Mouse (Mus musculus) heart, embryonic 13.5 days (tissue): ENCODE measurements around the gene Lrrc28. TPM values are rescaled to one million over a fixed set of nuclear protein-coding genes. Genes with fewer than 3 reads are reported as not detected.
A peak's percentile ranks its signal among the peaks of the same experiment; 100 is the strongest.

Source experiments
- ATAC-seq: fragments of 200-750 bp; cut with Nextera tagmentation; 2 replicates; pipeline ENCODE4 v1.8.0; 2017; ENCODE audit warnings: moderate TSS enrichment; ENCODE audit not compliant: insufficient number of reproducible peaks, low FRiP score, low TSS enrichment; ENCODE audit errors: extremely low read depth
- H3K27ac ChIP-seq: fragments of 300-500 bp; sonication (generic); replicated peaks from 2 replicates; pipeline ENCODE4 v1.5.1; 2015; ENCODE audit warnings: moderate library complexity, mild to moderate bottlenecking, inconsistent platforms
- H3K27me3 ChIP-seq: fragments of 300-500 bp; sonication (generic); replicated peaks from 2 replicates; pipeline ENCODE4 v1.6.1; 2015; ENCODE audit warnings: mild to moderate bottlenecking, inconsistent platforms
- H3K36me3 ChIP-seq: fragments of 300-500 bp; sonication (generic); 2 replicates; pipeline ENCODE4 v1.6.1; 2015; ENCODE audit warnings: mild to moderate bottlenecking, inconsistent platforms
- H3K4me1 ChIP-seq: fragments of 300-500 bp; sonication (generic); 2 replicates; pipeline ENCODE4 v1.6.1; 2015; ENCODE audit warnings: inconsistent platforms
- H3K4me2 ChIP-seq: fragments of 300-500 bp; sonication (generic); 2 replicates; pipeline ENCODE4 v1.6.1; 2015; ENCODE audit warnings: inconsistent platforms, mild to moderate bottlenecking, moderate library complexity
- H3K4me3 ChIP-seq: fragments of 300-500 bp; sonication (generic); 2 replicates; pipeline ENCODE4 v1.5.1; 2015; ENCODE audit warnings: moderate library complexity, mild to moderate bottlenecking, inconsistent platforms
- H3K9ac ChIP-seq: fragments of 300-500 bp; sonication (generic); 2 replicates; pipeline ENCODE4 v1.6.1; 2015; ENCODE audit warnings: inconsistent platforms, mild to moderate bottlenecking, moderate library complexity
- H3K9me3 ChIP-seq: fragments of 300-500 bp; sonication (generic); 2 replicates; pipeline ENCODE4 v1.6.1; 2016; ENCODE audit warnings: inconsistent platforms
- WGBS: fragments of 180-500 bp; shearing (Covaris S2); methylation state at CpG from one replicate; pipeline ENCODE4 v1.1.7; 2015; ENCODE audit warnings: mixed read lengths; 5-methylcytosine and 5-hydroxymethylcytosine counted together
- polyA plus RNA-seq: library from polyadenylated mRNA; unstranded; fragments of >200 nt; fragmentation: Nextera tagmentation; extraction: Ambion mirVana; gene quantifications from 2 replicates; pipeline ENCODE4 v1.2.1, GENCODE M21; 2015

Lrrc28 gene
- polyA plus RNA-seq, 1 experiment from 2014 or later = 8.7 TPM

DNA sequence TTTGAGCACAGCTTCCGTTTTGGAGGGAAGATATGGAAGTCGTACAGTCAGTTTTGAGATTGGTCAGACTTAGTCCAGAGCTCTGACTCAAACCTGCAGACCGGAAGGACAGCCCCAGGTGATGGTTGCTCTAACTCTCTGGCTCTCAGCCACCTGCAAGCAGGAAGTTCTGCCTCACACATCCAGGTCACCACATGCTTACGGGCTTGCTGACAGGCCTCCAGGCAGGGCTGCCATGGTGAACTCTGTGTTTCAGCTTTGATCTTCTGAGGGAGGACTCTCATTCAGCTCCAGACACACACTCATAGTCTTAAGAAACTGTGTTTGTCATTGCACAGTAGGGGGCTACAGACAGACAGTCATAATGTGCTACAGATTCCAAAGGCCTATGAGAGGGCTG lies 161.4 kb downstream of the Lrrc28 start:
- Histone ChIP-seq H3K27me3 (no peaks in the 10 kb centered on the region), H3K9me3 (no peaks in the 10 kb centered on the region), H3K4me1 (peaks cover 33% of the 10 kb centered on the region), H3K9ac (no peak overlapping the region), H3K36me3 (no peaks in the 10 kb centered on the region), H3K4me3 (no peak overlapping the region), H3K27ac (no peak overlapping the region), H3K4me2 (no peak overlapping the region)
- WGBS = 78% methylated on average over 4 of the region's 4 CpGs
- no peak for ATAC-seq

DNA sequence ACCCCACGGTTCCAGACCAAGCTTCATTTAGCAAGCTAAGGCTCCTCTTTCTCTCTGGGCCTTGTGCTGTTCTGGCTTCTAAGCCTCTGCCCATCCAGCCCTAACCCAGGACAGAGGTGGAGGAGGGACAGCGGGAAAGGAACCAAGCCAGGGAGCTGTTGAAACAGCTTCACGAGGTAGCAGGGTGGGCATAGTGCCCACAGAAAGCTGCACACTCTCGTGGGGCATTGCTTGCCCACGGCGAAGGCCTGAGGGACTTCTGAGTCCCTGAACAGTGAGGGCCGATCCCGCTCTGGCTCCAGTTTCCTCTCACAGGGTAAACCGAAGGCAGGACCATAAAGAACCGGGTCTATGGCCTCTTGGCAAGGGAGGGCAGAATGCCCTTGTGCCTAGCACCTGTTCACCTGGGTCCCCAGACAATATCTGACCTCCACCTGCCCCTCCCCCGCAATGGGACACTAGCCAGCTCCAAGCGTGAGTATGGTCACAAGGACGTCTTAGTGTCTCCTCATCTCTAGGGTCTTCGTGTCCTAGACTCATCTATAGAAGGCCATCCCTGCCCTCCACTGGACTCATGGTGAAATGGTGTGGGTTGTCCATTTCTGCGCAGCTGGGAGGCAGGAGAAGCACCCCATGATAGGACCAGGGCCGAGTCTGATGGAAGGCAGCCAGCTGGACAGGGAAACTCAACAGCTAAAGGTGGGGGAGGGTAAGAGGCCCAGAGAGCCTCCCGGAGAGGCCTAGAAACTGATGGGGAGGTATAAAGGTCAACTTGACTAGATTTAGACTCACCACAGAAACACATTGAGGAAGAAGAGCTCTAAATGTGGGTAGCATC lies 165.3 kb downstream of the Lrrc28 start:
- Histone ChIP-seq H3K27ac (0 out of 2 replicates have a peak overlapping the region, but pooled peaks have one; percentile 37), H3K4me2 (no peak overlapping the region), H3K27me3 (no peaks in the 10 kb centered on the region), H3K9ac (peak overlapping the region; percentile 15; the same call in 1 of the 2 replicates), H3K4me3 (no peak overlapping the region), H3K4me1 (peaks cover 42% of the 10 kb centered on the region), H3K36me3 (no peaks in the 10 kb centered on the region), H3K9me3 (no peaks in the 10 kb centered on the region)
- WGBS = 67% methylated on average over 17 of the region's 17 CpGs
- no peak for ATAC-seq

DNA sequence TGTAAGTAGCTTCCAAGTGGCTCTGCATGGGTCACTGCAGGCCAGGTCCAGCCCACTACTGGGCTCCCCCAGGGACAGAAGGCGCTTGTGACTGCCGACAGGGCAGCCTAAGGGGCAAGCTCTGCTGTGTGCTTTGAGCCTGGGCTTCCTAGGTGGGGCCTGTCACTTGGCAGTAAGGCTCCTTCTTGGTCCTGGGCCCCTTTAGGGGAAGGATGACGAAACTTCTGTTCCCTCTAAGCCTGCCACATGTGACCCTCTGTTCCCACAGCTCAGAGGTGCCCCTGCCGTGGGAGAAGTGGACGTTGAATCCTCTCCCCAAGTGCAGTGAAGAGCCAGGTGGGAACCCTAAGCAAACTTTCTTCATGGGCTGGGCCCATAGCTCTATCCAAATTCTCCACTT lies 165.9 kb downstream of the Lrrc28 start:
- no peaks in the 10 kb centered on the region for H3K9me3 ChIP-seq
- peak overlapping the region; percentile 24 for H3K9ac ChIP-seq
- ATAC-seq = no peak
- no peak overlapping the region for H3K27ac ChIP-seq
- H3K4me1 ChIP-seq = peaks cover 47% of the 10 kb centered on the region
- no peaks in the 10 kb centered on the region for H3K36me3 ChIP-seq
- H3K4me2 ChIP-seq = no peak overlapping the region
- H3K4me3 ChIP-seq = no peak overlapping the region
- H3K27me3 ChIP-seq = no peaks in the 10 kb centered on the region
- 66% methylated on average over 5 of the region's 5 CpGs for WGBS

DNA sequence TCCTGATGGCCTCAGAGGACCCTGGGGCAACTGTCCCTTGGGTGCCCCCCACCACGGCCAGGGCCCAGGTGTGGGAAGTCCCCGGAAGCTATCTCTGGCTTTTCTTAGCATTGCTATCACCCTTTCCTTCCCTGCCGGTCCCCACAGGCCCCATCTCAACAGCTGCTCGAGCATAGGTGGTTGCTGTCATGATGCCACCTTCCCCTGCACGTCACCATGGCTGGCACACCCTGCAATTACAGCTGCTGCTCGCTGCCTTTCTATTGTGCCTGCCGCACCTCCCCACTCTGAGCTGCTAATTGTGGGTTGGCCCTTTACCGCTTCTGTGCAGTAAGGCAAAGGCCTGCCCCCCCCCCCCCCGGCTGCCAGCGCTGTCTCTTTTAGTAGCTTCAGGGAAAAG lies 167.1 kb downstream of the Lrrc28 start:
- Histone ChIP-seq H3K4me3 (no peak overlapping the region), H3K27ac (no peak overlapping the region), H3K27me3 (no peaks in the 10 kb centered on the region), H3K9me3 (no peaks in the 10 kb centered on the region), H3K9ac (no peak overlapping the region), H3K4me2 (no peak overlapping the region), H3K36me3 (no peaks in the 10 kb centered on the region), H3K4me1 (peaks cover 53% of the 10 kb centered on the region)
- WGBS = 63% methylated on average over 8 of the region's 10 CpGs
- ATAC-seq = no peak

DNA sequence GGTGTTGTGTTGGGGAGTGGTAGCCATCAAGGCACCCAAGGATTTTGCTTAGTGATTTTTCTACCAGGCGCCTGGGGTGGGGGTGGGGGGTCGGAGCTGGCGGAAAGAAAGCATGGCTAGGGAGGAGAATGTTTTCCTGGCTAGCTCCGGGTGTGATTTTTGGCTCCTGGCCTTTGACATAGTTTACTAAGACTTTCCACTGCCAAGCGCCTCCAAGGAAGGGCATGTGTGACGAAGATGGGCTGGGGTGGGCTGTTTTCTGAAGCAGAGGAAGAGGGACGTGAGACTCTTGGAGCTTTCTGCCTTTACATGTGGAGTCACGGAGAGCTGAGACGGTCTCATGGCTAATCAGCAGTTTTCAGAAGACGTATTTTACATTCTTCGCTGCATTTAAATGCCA lies 173.8 kb downstream of the Lrrc28 start:
- peak overlapping the region; percentile 20 for H3K4me2 ChIP-seq
- H3K9me3 ChIP-seq = no peaks in the 10 kb centered on the region
- no peak overlapping the region for H3K4me3 ChIP-seq
- peak overlapping the region; percentile 64 for H3K27ac ChIP-seq
- H3K36me3 ChIP-seq = no peaks in the 10 kb centered on the region
- 38% methylated on average over 11 of the region's 11 CpGs for WGBS
- no peaks in the 10 kb centered on the region for H3K27me3 ChIP-seq
- H3K4me1 ChIP-seq = peaks cover 29% of the 10 kb centered on the region
- H3K9ac ChIP-seq = no peak overlapping the region
- no peak for ATAC-seq

DNA sequence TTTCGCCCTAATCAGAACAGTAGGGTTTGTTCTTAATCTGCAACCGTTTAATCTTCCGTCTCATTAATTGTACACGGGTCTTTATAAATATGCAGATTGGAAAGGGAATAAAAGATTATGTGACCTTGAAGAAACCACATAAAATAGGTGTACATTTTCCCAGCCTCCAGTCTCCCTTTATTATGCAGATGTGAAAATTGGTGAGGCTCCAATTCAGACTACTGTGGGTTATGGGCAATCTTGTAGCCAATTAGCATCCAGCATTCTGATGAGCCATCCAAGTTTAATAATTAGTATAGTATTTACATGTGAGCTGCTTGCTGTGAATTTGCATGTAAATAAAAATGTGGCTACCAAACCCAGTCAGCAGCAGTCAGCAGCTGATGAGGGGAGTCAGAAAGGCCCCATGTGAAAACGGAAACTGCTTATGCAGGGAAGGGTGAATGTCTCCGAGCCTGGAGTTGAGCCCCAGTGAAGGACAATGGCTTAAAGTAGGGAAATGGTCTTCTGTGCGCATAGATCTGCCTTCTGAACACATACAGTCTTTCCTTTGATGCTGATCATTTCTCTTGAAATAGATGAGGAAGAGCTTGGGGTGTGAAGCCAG lies 176.2 kb downstream of the Lrrc28 start:
- H3K36me3 ChIP-seq = no peaks in the 10 kb centered on the region

DNA sequence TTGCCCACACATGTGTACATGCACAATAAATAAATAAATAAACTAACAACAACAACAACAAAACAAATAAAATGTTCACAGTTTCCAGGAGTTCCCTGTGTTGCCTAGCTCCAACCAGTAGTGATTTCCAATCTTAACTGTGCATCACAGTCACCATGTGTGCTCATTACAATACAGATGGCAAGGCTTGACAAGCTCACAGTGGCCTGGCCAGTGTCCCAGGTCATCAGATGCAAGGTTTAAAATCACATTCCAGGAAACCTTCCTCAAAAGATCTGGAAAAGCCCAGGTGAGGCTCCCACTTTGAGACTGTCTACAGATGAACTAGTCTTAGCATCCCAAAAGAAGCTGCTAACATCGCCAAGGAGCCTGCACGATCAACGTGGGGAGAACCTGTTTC lies 176.9 kb downstream of the Lrrc28 start:
- H3K9ac ChIP-seq = no peak overlapping the region
- no peak for ATAC-seq
- WGBS = 86% methylated on average over 3 of the region's 3 CpGs
- H3K4me1 ChIP-seq = peaks cover 29% of the 10 kb centered on the region
- H3K27me3 ChIP-seq = no peaks in the 10 kb centered on the region
- H3K36me3 ChIP-seq = no peaks in the 10 kb centered on the region
- H3K4me2 ChIP-seq = no peak overlapping the region
- H3K4me3 ChIP-seq = no peak overlapping the region
- H3K9me3 ChIP-seq = no peaks in the 10 kb centered on the region
- H3K27ac ChIP-seq = no peak overlapping the region

More for the DNA sequence above, 176.2 kb downstream of the Lrrc28 start:
- Histone ChIP-seq H3K4me2 (no peak overlapping the region), H3K27me3 (no peaks in the 10 kb centered on the region), H3K27ac (peak overlapping the region; percentile 26; the same call in 1 of the 2 replicates), H3K4me3 (no peak overlapping the region), H3K9ac (no peak overlapping the region), H3K9me3 (no peaks in the 10 kb centered on the region), H3K4me1 (peaks cover 27% of the 10 kb centered on the region)
- no peak for ATAC-seq
- 79% methylated on average over 7 of the region's 7 CpGs for WGBS

DNA sequence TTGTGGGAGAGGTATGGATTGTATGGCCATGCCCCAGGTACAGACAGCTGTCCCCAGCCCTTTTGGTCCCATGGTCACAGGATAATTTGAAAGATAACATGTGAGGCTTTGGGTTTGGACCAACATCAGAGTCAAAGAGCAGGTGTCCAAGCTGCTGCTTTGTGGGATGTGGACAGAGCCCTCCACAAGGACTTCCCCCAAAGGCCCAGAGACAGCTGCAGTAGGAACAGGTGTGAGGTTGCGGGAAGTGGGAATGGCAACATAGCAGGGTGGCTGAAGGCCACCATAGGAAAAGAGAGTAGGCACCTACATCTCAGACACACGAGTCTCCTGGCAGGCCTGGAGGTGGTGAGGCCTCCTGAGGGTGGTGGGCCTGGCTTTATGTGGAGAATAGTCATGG lies 178.7 kb downstream of the Lrrc28 start:
- WGBS = 82% methylated on average over 2 of the region's 2 CpGs
- H3K4me3 ChIP-seq = no peak overlapping the region
- no peaks in the 10 kb centered on the region for H3K9me3 ChIP-seq
- H3K27ac ChIP-seq = no peak overlapping the region
- no peaks in the 10 kb centered on the region for H3K27me3 ChIP-seq
- no peak overlapping the region for H3K4me2 ChIP-seq
- no peak overlapping the region for H3K9ac ChIP-seq
- peaks cover 40% of the 10 kb centered on the region for H3K4me1 ChIP-seq
- no peak for ATAC-seq
- H3K36me3 ChIP-seq = no peaks in the 10 kb centered on the region

DNA sequence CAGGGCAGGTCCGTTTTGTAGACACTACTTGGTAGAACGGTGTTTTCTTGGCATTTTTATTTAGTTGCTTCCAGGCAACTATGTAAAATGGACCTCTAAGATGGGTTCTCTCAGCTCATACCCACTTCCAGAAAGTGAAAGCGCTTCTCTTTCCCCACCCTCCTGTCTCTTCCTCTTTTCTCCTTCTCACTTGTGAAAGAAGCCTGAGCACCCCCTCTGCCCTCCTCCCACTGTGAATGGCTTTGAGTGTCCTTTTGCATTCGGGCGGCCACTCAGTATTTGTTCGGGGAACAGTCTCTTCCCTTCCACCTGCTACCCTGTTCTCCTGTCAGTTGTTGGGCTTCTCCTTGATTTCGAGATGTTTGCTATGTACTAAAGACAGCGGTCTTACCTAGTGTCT lies 180.4 kb downstream of the Lrrc28 start:
- no peak overlapping the region for H3K27ac ChIP-seq
- H3K9me3 ChIP-seq = no peaks in the 10 kb centered on the region
- H3K9ac ChIP-seq = no peak overlapping the region
- no peaks in the 10 kb centered on the region for H3K36me3 ChIP-seq
- no peaks in the 10 kb centered on the region for H3K27me3 ChIP-seq
- ATAC-seq = no peak
- no peak overlapping the region for H3K4me2 ChIP-seq
- H3K4me1 ChIP-seq = peaks cover 47% of the 10 kb centered on the region
- H3K4me3 ChIP-seq = no peak overlapping the region
- WGBS = 91% methylated on average over 8 of the region's 8 CpGs

DNA sequence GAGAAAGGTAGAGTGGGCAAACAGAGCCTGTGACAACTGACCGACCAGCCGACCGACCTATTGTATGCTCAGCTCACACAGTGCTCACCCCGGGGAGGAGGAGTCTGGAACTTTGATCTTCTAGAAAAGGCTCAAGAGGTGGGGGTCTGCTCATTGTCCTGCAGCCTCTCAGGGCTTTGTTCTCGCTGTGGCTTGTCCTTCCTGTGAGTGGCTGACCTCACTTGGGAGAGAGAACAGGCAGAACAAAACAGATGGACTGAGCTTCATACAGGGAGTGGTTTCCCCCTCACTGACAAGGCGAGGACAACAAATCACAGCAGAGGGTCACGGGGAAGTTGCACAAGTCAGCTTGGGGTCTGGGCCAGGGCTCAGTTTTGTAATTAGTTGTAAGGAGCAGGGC lies 181.5 kb downstream of the Lrrc28 start:
- Histone ChIP-seq H3K4me2 (0 out of 2 replicates have a peak overlapping the region, but pooled peaks have one; percentile 28), H3K9me3 (no peaks in the 10 kb centered on the region), H3K27me3 (no peaks in the 10 kb centered on the region), H3K4me3 (no peak overlapping the region), H3K36me3 (no peaks in the 10 kb centered on the region), H3K27ac (peak overlapping the region; percentile 82), H3K4me1 (peaks cover 58% of the 10 kb centered on the region), H3K9ac (peak overlapping the region; percentile 61)
- WGBS = 12% methylated on average over 7 of the region's 7 CpGs
- 0 out of 2 replicates have a peak, but pooled peaks have one; percentile 31 for ATAC-seq
